Mouse (Mus musculus): ENCODE measurements around the gene Hs3st3b1. TPM values are rescaled to one million over a fixed set of nuclear protein-coding genes. Genes with fewer than 3 reads are reported as not detected.
A peak's percentile ranks its signal among the peaks of the same experiment; 100 is the strongest.

The Hs3st3b1 gene
- polyA plus RNA-seq, 1 experiment from 2014 or later: 0.78 TPM

DNA sequence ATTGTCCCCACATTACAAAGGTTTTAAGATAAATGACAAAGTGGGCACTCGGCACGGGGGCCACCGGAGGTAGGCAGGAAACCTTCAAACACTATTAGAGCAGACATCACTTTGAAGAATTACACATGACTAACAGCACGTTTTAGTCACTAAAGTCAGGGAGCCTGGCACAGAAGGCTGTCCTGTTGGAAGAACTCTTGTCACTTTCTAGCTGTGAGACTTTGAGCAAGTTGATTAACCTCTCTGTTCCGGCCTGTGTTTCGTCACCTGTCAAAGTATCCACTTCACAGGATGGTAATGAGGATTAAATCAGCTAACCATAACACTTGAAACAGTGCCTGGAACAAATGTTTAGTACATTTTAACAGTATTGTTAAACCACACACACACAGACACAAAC, 4.5 kb downstream of the Hs3st3b1 start:
- Histone ChIP-seq H3K27me3 (ENCODE audit: control insufficient read depth, insufficient read depth, low read depth, low read length) (peaks cover 67% of the 10 kb centered on the region), H3K27ac (ENCODE audit: low read length) (no peak overlapping the region), H3K4me3 (ENCODE audit: low read length) (no peak overlapping the region), H3K9me3 (ENCODE audit: control insufficient read depth, low read length) (no peaks in the 10 kb centered on the region), H3K9ac (ENCODE audit: low read length) (no peak overlapping the region), H3K36me3 (ENCODE audit: control insufficient read depth, insufficient read depth, low read length) (no peaks in the 10 kb centered on the region), H3K4me1 (replicated peaks; ENCODE audit: control insufficient read depth, insufficient read depth, low read length) (peaks cover 30% of the 10 kb centered on the region), H3K4me2 (ENCODE audit: low read depth, low read length) (no peak overlapping the region)
- WGBS: 39% methylated on average over 6 of the region's 6 CpGs
- no peak for ATAC-seq (ENCODE audit: low read depth)

DNA sequence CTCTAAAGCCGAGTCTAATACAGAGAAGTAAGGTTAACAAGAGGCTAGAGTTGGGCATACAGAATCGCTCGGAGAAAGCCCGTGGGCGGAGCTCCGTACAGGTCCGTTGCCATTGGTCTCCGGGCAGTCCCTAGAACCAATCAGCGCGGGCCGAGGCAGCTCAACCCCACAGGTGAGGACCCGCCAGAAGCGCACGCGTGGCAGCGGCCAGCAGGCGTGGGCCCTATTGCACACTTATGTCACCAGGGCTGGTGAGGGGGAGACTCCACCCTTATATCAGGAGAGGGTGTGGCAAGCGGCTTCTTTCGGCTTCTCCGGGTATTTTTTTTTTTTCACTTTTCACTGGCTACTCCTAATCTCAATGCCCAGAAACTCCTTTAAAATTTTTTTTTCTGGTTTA, 7.7 kb downstream of the Hs3st3b1 start:
- H3K36me3 ChIP-seq (ENCODE audit: control insufficient read depth, insufficient read depth, low read length): no peaks in the 10 kb centered on the region
- peak overlapping the region; percentile 40 for H3K4me3 ChIP-seq (ENCODE audit: low read length)
- H3K4me1 ChIP-seq (replicated peaks; ENCODE audit: control insufficient read depth, insufficient read depth, low read length): peaks cover 13% of the 10 kb centered on the region
- 4% methylated on average over 20 of the region's 20 CpGs for WGBS
- H3K9ac ChIP-seq (ENCODE audit: low read length): peak overlapping the region; percentile 51; the same call in 1 of the 2 replicates
- peak overlapping the region; percentile 76 for H3K4me2 ChIP-seq (ENCODE audit: low read depth, low read length)
- peak; percentile 95 for ATAC-seq (ENCODE audit: low read depth)
- no peak overlapping the region for H3K27ac ChIP-seq (ENCODE audit: low read length)
- H3K27me3 ChIP-seq (ENCODE audit: control insufficient read depth, insufficient read depth, low read depth, low read length): peaks cover 49% of the 10 kb centered on the region
- no peaks in the 10 kb centered on the region for H3K9me3 ChIP-seq (ENCODE audit: control insufficient read depth, low read length)

- Histone ChIP-seq H3K9ac (ENCODE audit: low read length) (peak overlapping the region; percentile 51), H3K27ac (ENCODE audit: low read length) (no peak overlapping the region), H3K4me3 (ENCODE audit: low read length) (peak overlapping the region; percentile 40), H3K9me3 (ENCODE audit: control insufficient read depth, low read length) (no peaks in the 10 kb centered on the region), H3K4me2 (ENCODE audit: low read depth, low read length) (peak overlapping the region; percentile 76), H3K27me3 (ENCODE audit: control insufficient read depth, insufficient read depth, low read depth, low read length) (peaks cover 44% of the 10 kb centered on the region), H3K36me3 (ENCODE audit: control insufficient read depth, insufficient read depth, low read length) (no peaks in the 10 kb centered on the region), H3K4me1 (replicated peaks; ENCODE audit: control insufficient read depth, insufficient read depth, low read length) (peaks cover 10% of the 10 kb centered on the region)
- peak; percentile 54 for ATAC-seq (ENCODE audit: low read depth)
- WGBS: 25% methylated on average over 4 of the region's 4 CpGs
Observed at GRCm38 (mm10) chr11:63913936-63914335, 8.2 kb downstream of the Hs3st3b1 start.

DNA sequence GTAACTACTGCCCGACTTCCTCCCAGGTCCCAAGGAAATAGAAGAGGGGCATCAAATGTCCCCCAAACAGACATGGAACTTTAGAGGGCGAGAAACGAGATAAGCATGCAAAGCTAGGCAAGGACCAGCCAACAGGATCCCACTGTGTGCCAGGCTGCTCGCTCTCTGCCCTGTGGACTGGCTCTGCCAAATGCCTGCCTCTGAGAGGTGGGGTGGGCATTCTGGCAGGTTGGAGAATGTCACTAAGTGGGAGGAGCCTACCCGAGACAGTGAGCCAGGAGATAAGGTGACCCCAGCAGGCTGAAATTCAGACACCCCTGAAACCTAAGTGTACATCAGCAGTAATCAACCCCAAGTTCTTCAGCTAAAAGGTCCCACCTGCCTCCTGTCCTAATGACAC, 11.1 kb downstream of the Hs3st3b1 start:
- H3K4me1 ChIP-seq (replicated peaks; ENCODE audit: control insufficient read depth, insufficient read depth, low read length): peaks cover 10% of the 10 kb centered on the region
- no peak overlapping the region for H3K27ac ChIP-seq (ENCODE audit: low read length)
- peaks cover 23% of the 10 kb centered on the region for H3K27me3 ChIP-seq (ENCODE audit: control insufficient read depth, insufficient read depth, low read depth, low read length)
- H3K4me3 ChIP-seq (ENCODE audit: low read length): no peak overlapping the region
- H3K9ac ChIP-seq (ENCODE audit: low read length): no peak overlapping the region
- no peaks in the 10 kb centered on the region for H3K9me3 ChIP-seq (ENCODE audit: control insufficient read depth, low read length)
- WGBS: 44% methylated on average over 5 of the region's 5 CpGs
- no peak overlapping the region for H3K4me2 ChIP-seq (ENCODE audit: low read depth, low read length)
- no peak for ATAC-seq (ENCODE audit: low read depth)
- no peaks in the 10 kb centered on the region for H3K36me3 ChIP-seq (ENCODE audit: control insufficient read depth, insufficient read depth, low read length)

- Histone ChIP-seq H3K4me1 (replicated peaks; ENCODE audit: control insufficient read depth, insufficient read depth, low read length) (peaks cover 10% of the 10 kb centered on the region), H3K9me3 (ENCODE audit: control insufficient read depth, low read length) (no peaks in the 10 kb centered on the region), H3K27me3 (ENCODE audit: control insufficient read depth, insufficient read depth, low read depth, low read length) (peaks cover 15% of the 10 kb centered on the region), H3K36me3 (ENCODE audit: control insufficient read depth, insufficient read depth, low read length) (no peaks in the 10 kb centered on the region), H3K9ac (ENCODE audit: low read length) (no peak overlapping the region), H3K27ac (ENCODE audit: low read length) (no peak overlapping the region), H3K4me3 (ENCODE audit: low read length) (no peak overlapping the region), H3K4me2 (ENCODE audit: low read depth, low read length) (no peak overlapping the region)
- ATAC-seq (ENCODE audit: low read depth): no peak
- WGBS: 92% methylated on average over 4 of the region's 4 CpGs
Observed at GRCm38 (mm10) chr11:63909961-63910360, 12.1 kb downstream of the Hs3st3b1 start.

- no peak overlapping the region for H3K27ac ChIP-seq (ENCODE audit: low read length)
- H3K9ac ChIP-seq (ENCODE audit: low read length): no peak overlapping the region
- H3K27me3 ChIP-seq (ENCODE audit: control insufficient read depth, insufficient read depth, low read depth, low read length): peaks cover 13% of the 10 kb centered on the region
- no peaks in the 10 kb centered on the region for H3K4me1 ChIP-seq (replicated peaks; ENCODE audit: control insufficient read depth, insufficient read depth, low read length)
- no peak for ATAC-seq (ENCODE audit: low read depth)
- H3K4me2 ChIP-seq (ENCODE audit: low read depth, low read length): no peak overlapping the region
- no peaks in the 10 kb centered on the region for H3K36me3 ChIP-seq (ENCODE audit: control insufficient read depth, insufficient read depth, low read length)
- H3K4me3 ChIP-seq (ENCODE audit: low read length): no peak overlapping the region
- 70% methylated on average over 4 of the region's 4 CpGs for WGBS
- H3K9me3 ChIP-seq (ENCODE audit: control insufficient read depth, low read length): no peaks in the 10 kb centered on the region
Observed at GRCm38 (mm10) chr11:63908500-63908899, 13.6 kb downstream of the Hs3st3b1 start.

DNA sequence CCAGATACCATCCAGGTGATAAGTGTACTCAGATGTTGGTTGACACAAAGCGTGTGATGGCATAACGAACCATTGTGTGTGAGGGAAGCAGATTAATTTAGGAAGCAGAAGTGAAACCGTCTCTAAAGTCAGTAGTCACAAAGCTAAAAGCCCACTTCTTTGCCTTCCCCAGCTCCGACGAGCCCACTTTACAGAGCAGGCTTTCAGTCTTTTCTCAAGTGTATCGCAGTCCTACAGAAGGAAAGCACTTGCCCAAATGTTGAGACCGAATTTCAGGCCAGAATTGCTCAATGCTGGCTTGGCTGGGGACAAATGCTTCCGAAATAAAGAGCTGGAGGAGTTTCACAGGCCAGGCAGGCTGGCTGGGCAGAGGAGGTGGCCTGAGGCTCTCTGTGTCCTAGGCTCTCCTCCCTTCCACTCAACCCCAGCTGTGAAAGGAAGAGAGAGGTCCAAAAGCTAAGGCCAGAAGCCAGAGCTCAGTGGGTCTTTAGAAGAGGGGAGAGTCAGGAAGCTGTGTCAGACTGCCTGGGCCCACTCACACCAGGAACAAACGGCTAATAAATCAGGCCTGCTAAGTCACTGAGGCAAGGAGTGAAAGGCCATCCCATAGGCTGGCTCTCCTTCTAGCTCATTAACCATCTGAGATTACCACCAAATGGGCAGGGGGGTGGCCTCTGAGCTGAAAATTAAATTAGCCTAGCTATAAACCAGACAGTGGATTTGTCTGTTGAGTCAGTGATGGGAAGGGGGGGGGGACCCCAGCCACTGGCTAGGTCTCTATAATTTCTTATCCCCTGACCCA, 15.3 kb downstream of the Hs3st3b1 start:
- no peak for ATAC-seq (ENCODE audit: low read depth)
- no peak overlapping the region for H3K4me2 ChIP-seq (ENCODE audit: low read depth, low read length)
- no peak overlapping the region for H3K27ac ChIP-seq (ENCODE audit: low read length)

GRCm38 (mm10) chr11:63904787-63905186, 17.3 kb downstream of the Hs3st3b1 start:
- Histone ChIP-seq H3K27me3 (ENCODE audit: control insufficient read depth, insufficient read depth, low read depth, low read length) (no peaks in the 10 kb centered on the region; the same call in 1 of the 2 replicates), H3K4me3 (ENCODE audit: low read length) (no peak overlapping the region), H3K9ac (ENCODE audit: low read length) (no peak overlapping the region), H3K4me2 (ENCODE audit: low read depth, low read length) (no peak overlapping the region), H3K9me3 (ENCODE audit: control insufficient read depth, low read length) (no peaks in the 10 kb centered on the region), H3K4me1 (replicated peaks; ENCODE audit: control insufficient read depth, insufficient read depth, low read length) (no peaks in the 10 kb centered on the region), H3K27ac (ENCODE audit: low read length) (no peak overlapping the region), H3K36me3 (ENCODE audit: control insufficient read depth, insufficient read depth, low read length) (no peaks in the 10 kb centered on the region)
- peak; percentile 73; the same call in 1 of the 2 replicates for ATAC-seq (ENCODE audit: low read depth)
- 34% methylated on average over 4 of the region's 4 CpGs for WGBS

More for the DNA sequence above, 15.3 kb downstream of the Hs3st3b1 start:
- Histone ChIP-seq H3K27me3 (ENCODE audit: control insufficient read depth, insufficient read depth, low read depth, low read length) (peaks cover 3% of the 10 kb centered on the region; the same call in 1 of the 2 replicates), H3K4me3 (ENCODE audit: low read length) (no peak overlapping the region), H3K9ac (ENCODE audit: low read length) (no peak overlapping the region), H3K36me3 (ENCODE audit: control insufficient read depth, insufficient read depth, low read length) (no peaks in the 10 kb centered on the region), H3K4me1 (replicated peaks; ENCODE audit: control insufficient read depth, insufficient read depth, low read length) (no peaks in the 10 kb centered on the region), H3K9me3 (ENCODE audit: control insufficient read depth, low read length) (no peaks in the 10 kb centered on the region)
- WGBS: 80% methylated on average over 9 of the region's 9 CpGs

DNA sequence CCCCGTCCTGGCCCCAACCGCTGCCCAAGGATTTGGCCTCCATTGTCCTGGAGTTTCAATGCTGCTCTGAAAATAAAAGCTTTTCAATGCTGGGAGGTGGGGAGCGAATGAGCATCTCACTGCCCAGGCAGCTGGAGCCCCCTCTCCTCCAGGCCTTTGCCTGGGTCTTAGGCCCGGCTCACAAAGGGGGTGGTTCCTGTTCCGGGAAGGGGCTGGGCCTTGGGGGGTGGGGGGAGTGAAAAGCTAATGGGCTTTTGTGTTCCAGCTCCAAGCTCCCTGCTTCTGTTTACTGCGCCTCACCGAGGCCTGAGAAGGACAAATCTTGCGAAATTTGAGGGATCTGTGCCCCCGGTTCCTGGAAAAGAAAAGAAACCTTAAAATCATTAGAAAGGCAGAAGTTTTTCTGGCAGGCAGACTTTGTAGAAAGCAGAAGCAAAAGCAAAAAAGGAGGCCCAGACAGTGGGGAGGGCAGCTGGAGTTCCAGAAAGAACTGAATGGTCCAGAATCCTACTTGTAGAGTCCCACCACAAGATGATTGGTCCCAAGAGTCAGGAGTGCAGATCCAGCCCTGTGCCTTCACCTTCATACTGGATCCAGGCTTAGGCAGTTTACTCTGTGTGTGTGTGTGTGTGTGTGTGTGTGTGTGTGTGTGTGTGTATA, 23.5 kb downstream of the Hs3st3b1 start:
- no peaks in the 10 kb centered on the region for H3K9me3 ChIP-seq (ENCODE audit: control insufficient read depth, low read length)
- no peaks in the 10 kb centered on the region for H3K4me1 ChIP-seq (replicated peaks; ENCODE audit: control insufficient read depth, insufficient read depth, low read length)
- H3K27me3 ChIP-seq (ENCODE audit: control insufficient read depth, insufficient read depth, low read depth, low read length): no peaks in the 10 kb centered on the region; the same call in 1 of the 2 replicates
- H3K4me3 ChIP-seq (ENCODE audit: low read length): no peak overlapping the region
- H3K4me2 ChIP-seq (ENCODE audit: low read depth, low read length): no peak overlapping the region
- no peak overlapping the region for H3K9ac ChIP-seq (ENCODE audit: low read length)
- H3K27ac ChIP-seq (ENCODE audit: low read length): no peak overlapping the region
- H3K36me3 ChIP-seq (ENCODE audit: control insufficient read depth, insufficient read depth, low read length): no peaks in the 10 kb centered on the region
- ATAC-seq (ENCODE audit: low read depth): no peak
- 46% methylated on average over 9 of the region's 9 CpGs for WGBS
